Mouse (Mus musculus) right cerebral cortex, adult 2 months (tissue): Measurements from ENCODE around the gene Magix.
"Not testable (repeated sequence)": the region's sequence is repeated elsewhere in the genome, so short reads cannot be mapped to it uniquely, and the experiment has no call there.

ENCODE experiments used
- DNase-seq, 2 experiments: peaks; one replicate each; pipeline ENCODE4 v3.0.0; 2021 to 2022; ENCODE audit warnings: low spot score in 2 of 2

The Magix gene

GRCm38 (mm10) chrX:7680864-7681263 is at the start of gene Magix:
Gene Magix (minus strand): TSS chrX:7681251.
- no peak for DNase-seq

GRCm38 (mm10) chrX:7728922-7729265 is 47.8 kb upstream of the Magix start:
- no peak for DNase-seq

GRCm38 (mm10) chrX:7728215-7728921 is 47.3 kb upstream of the Magix start, which contains the start of gene Praf2:
Gene Praf2 (plus strand): TSS chrX:7728439.
- peak; percentile 80 to 87 for DNase-seq

GRCm38 (mm10) chrX:7727176-7727575 is 46.1 kb upstream of the Magix start:
- no peak for DNase-seq

GRCm38 (mm10) chrX:7725841-7726240 is 44.8 kb upstream of the Magix start:
- DNase-seq: no peak

- DNase-seq: no peak
Observed at GRCm38 (mm10) chrX:7724135-7724534, 43.1 kb upstream of the Magix start.

GRCm38 (mm10) chrX:7722691-7723090 is 41.6 kb upstream of the Magix start:
- no peak for DNase-seq

GRCm38 (mm10) chrX:7722282-7722611 is 41.2 kb upstream of the Magix start:
- DNase-seq: no peak

GRCm38 (mm10) chrX:7721514-7722281 is 40.6 kb upstream of the Magix start, which contains the start of gene Gm45208:
Gene Gm45208 (plus strand): TSS chrX:7722245.
- peak; percentile 60 to 77 for DNase-seq

- not testable (repeated sequence) for DNase-seq
Observed at GRCm38 (mm10) chrX:7716058-7716457, 35.0 kb upstream of the Magix start.

- DNase-seq: peak; percentile 93 to 94
Observed at GRCm38 (mm10) chrX:7714135-7714899, 33.3 kb upstream of the Magix start, which contains the start of gene Wdr45. Gene Wdr45 (plus strand): TSS chrX:7714333.

- not testable (repeated sequence) for DNase-seq
Observed at GRCm38 (mm10) chrX:7713764-7714134, 32.7 kb upstream of the Magix start.

GRCm38 (mm10) chrX:7696954-7697381 is 15.9 kb upstream of the Magix start, which contains the start of gene Gpkow:
Gene Gpkow (plus strand): TSS chrX:7697131.
- peak; percentile 82 to 88 for DNase-seq

GRCm38 (mm10) chrX:7696520-7696919 is 15.5 kb upstream of the Magix start:
- DNase-seq: no peak

GRCm38 (mm10) chrX:7692862-7693261 is 11.8 kb upstream of the Magix start:
- no peak for DNase-seq

GRCm38 (mm10) chrX:7690486-7690885 is 9.4 kb upstream of the Magix start:
- DNase-seq: no peak

GRCm38 (mm10) chrX:7688321-7688720 is 7.3 kb upstream of the Magix start:
- no peak for DNase-seq

GRCm38 (mm10) chrX:7680057-7680412 is 1.0 kb downstream of the Magix start:
- DNase-seq: no peak

GRCm38 (mm10) chrX:7679405-7680056 is 1.5 kb downstream of the Magix start:
- DNase-seq: peak; percentile 82 to 85

- no peak for DNase-seq
Observed at GRCm38 (mm10) chrX:7678986-7679385, 2.1 kb downstream of the Magix start.

GRCm38 (mm10) chrX:7675001-7675380 is 6.1 kb downstream of the Magix start:
- DNase-seq: no peak
